Mouse (Mus musculus): Measurements from ENCODE around the gene Cabp1. TPM values are rescaled to one million over a fixed set of nuclear protein-coding genes. Genes with fewer than 3 reads are reported as not detected.
"Not testable (repeated sequence)": the region's sequence is repeated elsewhere in the genome, so short reads cannot be mapped to it uniquely, and the experiment has no call there.

Gene Cabp1
- total and polyA plus RNA-seq, 3 experiments = 2.3 to 6.0 (median 3.9) TPM

DNA sequence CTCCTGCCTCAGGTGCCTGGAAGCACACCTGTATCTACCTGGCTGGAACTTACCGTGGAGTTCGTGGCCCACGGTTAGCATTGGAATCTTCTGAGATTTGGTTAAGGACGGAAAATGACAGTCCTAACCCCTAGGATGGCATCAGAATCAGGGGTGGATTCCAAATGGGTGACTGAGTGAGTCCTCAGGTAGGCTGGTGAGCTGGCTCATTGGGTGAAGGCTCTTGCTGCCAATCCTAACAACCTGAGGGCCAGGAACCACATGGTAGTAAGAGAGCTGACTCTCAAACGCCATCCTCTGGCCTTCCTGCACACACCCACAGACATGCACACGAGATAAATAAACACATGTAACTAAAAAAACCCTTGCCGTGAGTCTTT is 27.4 kb downstream of the Cabp1 start:
- Histone ChIP-seq H3K27me3 (ENCODE audit: control insufficient read depth, insufficient read depth, low read length) (no peaks in the 10 kb centered on the region), H3K27ac (no peak overlapping the region; the same call in 1 of the 2 replicates), H3K4me1 (ENCODE audit: control insufficient read depth, insufficient read depth, low read length) (peaks cover 6% of the 10 kb centered on the region), H3K36me3 (ENCODE audit: control insufficient read depth, insufficient read depth, low read length) (no peaks in the 10 kb centered on the region), H3K4me3 (no peak overlapping the region), H3K79me2 (replicated peaks; ENCODE audit: control insufficient read depth, insufficient read depth, low read length) (no peaks in the 10 kb centered on the region), H3K9ac (ENCODE audit: low read depth, low read length) (no peak overlapping the region)
- 70% methylated on average over 7 of the region's 7 CpGs for WGBS
- no peak for DNase-seq
- intact Hi-C loops (cut with DNase I) = no loop called here
- TF ChIP-seq POLR2A (IDR thresholded peaks at IDR 0.05; ENCODE audit: insufficient read depth, low read depth, low read length) = no peak
- no peak for TF ChIP-seq CTCF (IDR thresholded peaks at IDR 0.05)
- TF ChIP-seq EP300 (IDR thresholded peaks at IDR 0.05; ENCODE audit: insufficient read depth, low read depth, low read length) = no peak

DNA sequence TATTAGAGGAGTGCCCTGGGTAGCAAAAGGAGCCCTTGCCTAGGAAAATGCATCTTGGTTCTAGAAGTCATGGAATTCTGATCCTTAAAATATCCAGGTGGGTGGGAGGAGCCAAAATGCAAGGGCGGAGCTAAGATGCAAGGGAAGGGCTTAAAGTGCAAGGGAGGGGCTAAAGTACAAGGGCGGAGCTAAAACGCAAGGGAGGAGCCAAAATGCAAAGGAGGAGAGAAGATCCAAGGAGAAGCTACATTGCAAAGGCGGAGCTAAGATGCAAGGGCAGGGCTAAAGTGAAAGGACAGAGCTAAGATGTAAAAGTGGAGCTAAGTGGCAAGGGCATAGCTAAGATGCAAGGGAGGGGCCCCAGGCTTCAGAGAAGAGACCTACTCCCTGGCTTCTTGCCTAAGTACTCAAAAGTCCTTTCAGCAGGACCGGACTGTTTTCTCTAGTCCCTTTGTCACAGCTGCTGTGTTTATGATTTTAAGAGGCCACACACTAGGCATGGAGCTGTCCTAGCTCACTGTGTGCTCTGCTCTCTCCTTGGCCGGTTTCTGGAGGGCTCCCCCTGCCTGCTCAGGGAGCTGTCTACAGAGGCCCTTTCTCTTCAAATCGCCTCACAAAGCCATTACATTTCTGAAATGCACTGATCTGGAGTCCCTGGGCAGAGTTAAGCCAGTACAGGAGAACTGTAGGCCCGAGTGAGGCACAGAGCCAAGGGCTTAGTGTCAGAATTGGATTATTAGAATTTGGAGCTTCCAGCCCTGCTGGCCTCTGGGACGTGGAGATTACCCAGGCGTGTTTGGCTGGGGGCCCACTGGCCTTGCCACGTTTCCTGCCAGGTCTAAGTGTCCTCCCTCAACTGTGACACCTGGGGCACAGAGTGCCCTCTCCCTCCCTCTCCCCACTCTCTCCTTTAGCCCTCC is 28.0 kb downstream of the Cabp1 start:
- H3K27ac ChIP-seq = no peak overlapping the region; the same call in 1 of the 2 replicates
- peak in 1 of 2 experiments; percentile 43 for DNase-seq
- H3K36me3 ChIP-seq (ENCODE audit: control insufficient read depth, insufficient read depth, low read length) = no peaks in the 10 kb centered on the region
- peaks cover 6% of the 10 kb centered on the region for H3K4me1 ChIP-seq (ENCODE audit: control insufficient read depth, insufficient read depth, low read length)
- 41% methylated on average over 11 of the region's 11 CpGs for WGBS
- no peak overlapping the region for H3K4me3 ChIP-seq
- no peaks in the 10 kb centered on the region for H3K27me3 ChIP-seq (ENCODE audit: control insufficient read depth, insufficient read depth, low read length)
- intact Hi-C loops (cut with DNase I) = loop anchor here (2.0 kb wide), 1 partner anchor 17 kb away; no protein-coding TSS in a partner anchor
- H3K9ac ChIP-seq (ENCODE audit: low read depth, low read length) = no peak overlapping the region
- peak; percentile 36 for TF ChIP-seq CTCF (IDR thresholded peaks at IDR 0.05)
- TF ChIP-seq EP300 (IDR thresholded peaks at IDR 0.05; ENCODE audit: insufficient read depth, low read depth, low read length) = no peak
- H3K79me2 ChIP-seq (replicated peaks; ENCODE audit: control insufficient read depth, insufficient read depth, low read length) = no peaks in the 10 kb centered on the region

DNA sequence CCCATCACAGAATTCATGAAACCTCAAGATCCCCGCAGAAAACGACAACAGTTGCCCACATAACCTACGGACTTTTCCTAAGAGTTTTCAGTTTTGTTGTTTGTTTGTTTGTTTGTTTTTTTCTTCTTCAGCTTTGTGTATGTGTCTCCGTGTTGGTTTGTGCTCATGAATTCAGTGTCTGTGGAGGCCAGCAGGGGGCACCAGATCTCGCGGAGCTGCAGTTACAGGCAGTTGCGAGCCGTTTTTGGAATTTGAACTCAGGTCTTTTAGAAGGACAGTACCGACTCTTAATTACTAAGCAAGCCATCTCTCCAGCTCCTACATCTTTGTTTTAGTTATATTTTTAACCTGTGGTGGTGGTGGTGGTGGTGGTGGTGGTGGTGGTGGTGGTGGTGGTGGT is 28.8 kb downstream of the Cabp1 start:
- Histone ChIP-seq H3K4me3 (no peak overlapping the region), H3K27ac (no peak overlapping the region), H3K27me3 (ENCODE audit: control insufficient read depth, insufficient read depth, low read length) (no peaks in the 10 kb centered on the region), H3K36me3 (ENCODE audit: control insufficient read depth, insufficient read depth, low read length) (no peaks in the 10 kb centered on the region), H3K4me1 (ENCODE audit: control insufficient read depth, insufficient read depth, low read length) (peaks cover 7% of the 10 kb centered on the region), H3K9ac (ENCODE audit: low read depth, low read length) (no peak overlapping the region), H3K79me2 (replicated peaks; ENCODE audit: control insufficient read depth, insufficient read depth, low read length) (no peaks in the 10 kb centered on the region)
- intact Hi-C loops (cut with DNase I) = loop anchor here (2.0 kb wide), 1 partner anchor 17 kb away; no protein-coding TSS in a partner anchor
- TF ChIP-seq POLR2A (IDR thresholded peaks at IDR 0.05; ENCODE audit: insufficient read depth, low read depth, low read length) (no peak), CTCF (IDR thresholded peaks at IDR 0.05) (peak; percentile 64), EP300 (IDR thresholded peaks at IDR 0.05; ENCODE audit: insufficient read depth, low read depth, low read length) (no peak)
- no peak for DNase-seq
- 68% methylated on average over 9 of the region's 9 CpGs for WGBS

DNA sequence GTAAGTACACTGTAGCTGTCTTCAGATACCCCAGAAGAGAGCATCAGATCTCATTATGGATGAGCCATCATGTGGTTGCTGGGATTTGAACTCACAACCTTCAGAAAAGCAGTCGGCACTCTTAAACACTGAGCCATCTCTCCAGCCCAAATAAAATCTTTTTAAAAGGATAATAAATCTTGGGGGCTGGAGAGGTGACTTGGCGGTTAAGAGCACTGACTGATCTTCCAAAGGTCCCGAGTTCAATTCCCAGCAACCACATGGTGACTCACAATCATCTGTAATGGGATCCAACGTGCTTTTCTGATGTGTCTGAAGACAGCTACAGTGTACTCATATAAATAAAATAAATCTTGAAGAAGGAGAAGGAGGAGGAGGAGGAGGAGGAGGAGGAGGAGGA is 29.7 kb downstream of the Cabp1 start:
- intact Hi-C loops (cut with DNase I) = loop anchor here (2.0 kb wide), 1 partner anchor 18 kb away; no protein-coding TSS in a partner anchor
- H3K27me3 ChIP-seq (ENCODE audit: control insufficient read depth, insufficient read depth, low read length); H3K9ac ChIP-seq (ENCODE audit: low read depth, low read length); H3K27ac ChIP-seq; DNase-seq; H3K36me3 ChIP-seq (ENCODE audit: control insufficient read depth, insufficient read depth, low read length); H3K79me2 ChIP-seq (replicated peaks; ENCODE audit: control insufficient read depth, insufficient read depth, low read length); H3K4me3 ChIP-seq: not testable (repeated sequence)
- peaks cover 11% of the 10 kb centered on the region for H3K4me1 ChIP-seq (ENCODE audit: control insufficient read depth, insufficient read depth, low read length)
- 84% methylated on average over 4 of the region's 4 CpGs for WGBS

DNA sequence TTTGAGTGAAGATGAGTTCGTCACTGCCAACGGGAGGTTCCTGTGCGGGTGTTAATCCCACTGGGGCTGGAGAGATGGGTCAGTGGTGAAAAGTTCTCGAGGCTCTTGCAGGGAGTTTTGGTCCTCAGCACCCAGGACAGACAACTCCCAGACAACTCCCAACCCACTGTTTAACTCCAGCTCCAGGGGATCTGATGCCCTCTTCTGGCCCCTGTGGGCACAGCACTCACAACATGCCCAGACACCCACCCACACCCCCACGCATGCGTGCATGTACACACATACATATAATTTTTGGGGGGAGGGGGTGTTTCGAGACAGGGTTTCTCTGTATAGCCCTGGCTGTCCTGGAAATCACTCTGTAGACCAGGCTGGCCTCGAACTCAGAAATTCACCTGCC is 30.6 kb downstream of the Cabp1 start:
- Histone ChIP-seq H3K9ac (ENCODE audit: low read depth, low read length) (no peak overlapping the region), H3K4me1 (ENCODE audit: control insufficient read depth, insufficient read depth, low read length) (peaks cover 12% of the 10 kb centered on the region), H3K27me3 (ENCODE audit: control insufficient read depth, insufficient read depth, low read length) (no peaks in the 10 kb centered on the region), H3K27ac (no peak overlapping the region; the same call in 1 of the 2 replicates), H3K36me3 (ENCODE audit: control insufficient read depth, insufficient read depth, low read length) (no peaks in the 10 kb centered on the region), H3K4me3 (no peak overlapping the region), H3K79me2 (replicated peaks; ENCODE audit: control insufficient read depth, insufficient read depth, low read length) (no peaks in the 10 kb centered on the region)
- intact Hi-C loops (cut with DNase I) = loop anchor here (2.0 kb wide), 1 partner anchor 39 kb away; no protein-coding TSS in a partner anchor
- WGBS = 50% methylated on average over 8 of the region's 8 CpGs
- TF ChIP-seq CTCF (IDR thresholded peaks at IDR 0.05) = peak; percentile 74
- TF ChIP-seq EP300 (IDR thresholded peaks at IDR 0.05; ENCODE audit: insufficient read depth, low read depth, low read length) = no peak
- no peak for TF ChIP-seq POLR2A (IDR thresholded peaks at IDR 0.05; ENCODE audit: insufficient read depth, low read depth, low read length)
- peak; percentile 63 to 76 for DNase-seq

DNA sequence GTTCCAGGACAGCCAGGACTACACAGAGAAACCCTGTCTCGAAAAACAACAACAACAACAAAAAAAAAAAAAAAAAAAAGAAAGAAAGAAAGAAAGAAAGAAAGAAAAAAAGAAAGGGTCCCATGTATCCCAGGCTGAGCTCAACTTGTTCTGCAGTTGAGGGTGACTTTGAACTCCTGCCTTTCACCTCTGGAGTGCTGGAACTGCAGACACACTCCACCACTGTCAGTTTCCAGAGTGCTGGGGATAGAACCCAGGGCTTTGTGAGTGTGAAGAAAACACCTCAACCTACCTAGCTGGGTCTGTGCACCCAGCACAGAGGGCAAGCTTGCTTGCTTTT is 32.3 kb downstream of the Cabp1 start:
- not testable (repeated sequence) for DNase-seq; H3K36me3 ChIP-seq (ENCODE audit: control insufficient read depth, insufficient read depth, low read length); H3K4me3 ChIP-seq; H3K79me2 ChIP-seq (replicated peaks; ENCODE audit: control insufficient read depth, insufficient read depth, low read length); H3K4me1 ChIP-seq (ENCODE audit: control insufficient read depth, insufficient read depth, low read length); H3K9ac ChIP-seq (ENCODE audit: low read depth, low read length); H3K27me3 ChIP-seq (ENCODE audit: control insufficient read depth, insufficient read depth, low read length)
- intact Hi-C loops (cut with DNase I) = loop anchor here (1.0 to 2.0 kb wide), 2 partner anchors 18 to 37 kb away; no protein-coding TSS in a partner anchor
- 80% methylated on average over 1 of the region's 1 CpGs for WGBS
- H3K27ac ChIP-seq = peak overlapping the region; percentile 83

Data from heart, adult 2 months (tissue).